Mouse (Mus musculus): ENCODE data around the gene Usp29. TPM values are rescaled to one million over a fixed set of nuclear protein-coding genes. Genes with fewer than 3 reads are reported as not detected.

Usp29 gene
- total and polyA plus RNA-seq, 2 experiments from 2014 or later: 2.2 to 3.2 TPM

- H3K36me3 ChIP-seq (replicated peaks; ENCODE audit: control insufficient read depth, insufficient read depth, low read length): no peaks in the 10 kb centered on the region
- WGBS: 36% methylated on average over 2 of the region's 2 CpGs
- no peak overlapping the region for H3K4me3 ChIP-seq (ENCODE audit: low read depth, low read length)
- no peaks in the 10 kb centered on the region for H3K27me3 ChIP-seq (ENCODE audit: control insufficient read depth, insufficient read depth, low read length)
- no peak overlapping the region for H3K27ac ChIP-seq (ENCODE audit: low read depth)
- H3K4me1 ChIP-seq (ENCODE audit: control insufficient read depth, insufficient read depth): no peaks in the 10 kb centered on the region
- no peak for DNase-seq (ENCODE audit: low spot score)
- no peaks in the 10 kb centered on the region for H3K9me3 ChIP-seq (replicated peaks; ENCODE audit: control insufficient read depth, low read length)
- H3K9ac ChIP-seq (replicated peaks; ENCODE audit: low read depth, low read length): no peak overlapping the region
- no peak overlapping the region for H3K4me2 ChIP-seq (ENCODE audit: low read depth, low read length)
- no peak for ATAC-seq (ENCODE audit: insufficient read depth, low read depth)
- TF ChIP-seq EP300 (IDR thresholded peaks at IDR 0.05; ENCODE audit: low read depth) (no peak), CTCF (IDR thresholded peaks at IDR 0.05; ENCODE audit: low read depth) (no peak)
These were observed 98.8 kb downstream of the Usp29 start for GRCm38 (mm10) chr7:6829148-6829547.

GRCm38 (mm10) chr7:6834950-6835349, 104.6 kb downstream of the Usp29 start:
- Histone ChIP-seq H3K36me3 (replicated peaks; ENCODE audit: control insufficient read depth, insufficient read depth, low read length) (no peaks in the 10 kb centered on the region), H3K9ac (replicated peaks; ENCODE audit: low read depth, low read length) (no peak overlapping the region), H3K9me3 (replicated peaks; ENCODE audit: control insufficient read depth, low read length) (no peaks in the 10 kb centered on the region), H3K4me1 (ENCODE audit: control insufficient read depth, insufficient read depth) (no peaks in the 10 kb centered on the region), H3K27me3 (ENCODE audit: control insufficient read depth, insufficient read depth, low read length) (no peaks in the 10 kb centered on the region), H3K4me2 (ENCODE audit: low read depth, low read length) (no peak overlapping the region), H3K4me3 (ENCODE audit: low read depth, low read length) (no peak overlapping the region), H3K27ac (ENCODE audit: low read depth) (no peak overlapping the region)
- TF ChIP-seq EP300 (IDR thresholded peaks at IDR 0.05; ENCODE audit: low read depth) (no peak), CTCF (IDR thresholded peaks at IDR 0.05; ENCODE audit: low read depth) (no peak)
- ATAC-seq (ENCODE audit: insufficient read depth, low read depth) (no peak), DNase-seq (ENCODE audit: low spot score) (no peak)
- 57% methylated on average over 5 of the region's 5 CpGs for WGBS

- Histone ChIP-seq H3K9ac (replicated peaks; ENCODE audit: low read depth, low read length) (no peak overlapping the region), H3K27me3 (ENCODE audit: control insufficient read depth, insufficient read depth, low read length) (no peaks in the 10 kb centered on the region), H3K4me3 (ENCODE audit: low read depth, low read length) (no peak overlapping the region), H3K4me2 (ENCODE audit: low read depth, low read length) (no peak overlapping the region), H3K36me3 (replicated peaks; ENCODE audit: control insufficient read depth, insufficient read depth, low read length) (no peaks in the 10 kb centered on the region), H3K4me1 (ENCODE audit: control insufficient read depth, insufficient read depth) (no peaks in the 10 kb centered on the region), H3K27ac (ENCODE audit: low read depth) (no peak overlapping the region), H3K9me3 (replicated peaks; ENCODE audit: control insufficient read depth, low read length) (no peaks in the 10 kb centered on the region)
- TF ChIP-seq EP300 (IDR thresholded peaks at IDR 0.05; ENCODE audit: low read depth) (no peak), CTCF (IDR thresholded peaks at IDR 0.05; ENCODE audit: low read depth) (no peak)
- WGBS: 45% methylated on average over 5 of the region's 5 CpGs
- ATAC-seq (ENCODE audit: insufficient read depth, low read depth): no peak
- no peak for DNase-seq (ENCODE audit: low spot score)
These were observed 105.0 kb downstream of the Usp29 start for GRCm38 (mm10) chr7:6835351-6835750.

GRCm38 (mm10) chr7:6837297-6837925, 107.0 kb downstream of the Usp29 start:
- no peaks in the 10 kb centered on the region for H3K4me1 ChIP-seq (ENCODE audit: control insufficient read depth, insufficient read depth)
- DNase-seq (ENCODE audit: low spot score) (no peak), ATAC-seq (ENCODE audit: insufficient read depth, low read depth) (no peak)
- no peaks in the 10 kb centered on the region for H3K27me3 ChIP-seq (ENCODE audit: control insufficient read depth, insufficient read depth, low read length)
- H3K4me2 ChIP-seq (ENCODE audit: low read depth, low read length): no peak overlapping the region
- no peak overlapping the region for H3K4me3 ChIP-seq (ENCODE audit: low read depth, low read length)
- no peak for TF ChIP-seq EP300 (IDR thresholded peaks at IDR 0.05; ENCODE audit: low read depth)
- no peak for TF ChIP-seq CTCF (IDR thresholded peaks at IDR 0.05; ENCODE audit: low read depth)
- no peaks in the 10 kb centered on the region for H3K36me3 ChIP-seq (replicated peaks; ENCODE audit: control insufficient read depth, insufficient read depth, low read length)
- H3K27ac ChIP-seq (ENCODE audit: low read depth): no peak overlapping the region
- no peaks in the 10 kb centered on the region for H3K9me3 ChIP-seq (replicated peaks; ENCODE audit: control insufficient read depth, low read length)
- 68% methylated on average over 3 of the region's 3 CpGs for WGBS
- H3K9ac ChIP-seq (replicated peaks; ENCODE audit: low read depth, low read length): no peak overlapping the region

- Histone ChIP-seq H3K27ac (ENCODE audit: low read depth) (no peak overlapping the region), H3K4me2 (ENCODE audit: low read depth, low read length) (no peak overlapping the region), H3K4me1 (ENCODE audit: control insufficient read depth, insufficient read depth) (no peaks in the 10 kb centered on the region), H3K9me3 (replicated peaks; ENCODE audit: control insufficient read depth, low read length) (no peaks in the 10 kb centered on the region), H3K36me3 (replicated peaks; ENCODE audit: control insufficient read depth, insufficient read depth, low read length) (no peaks in the 10 kb centered on the region), H3K27me3 (ENCODE audit: control insufficient read depth, insufficient read depth, low read length) (no peaks in the 10 kb centered on the region), H3K9ac (replicated peaks; ENCODE audit: low read depth, low read length) (no peak overlapping the region), H3K4me3 (ENCODE audit: low read depth, low read length) (no peak overlapping the region)
- no peak for DNase-seq (ENCODE audit: low spot score)
- WGBS: 48% methylated on average over 9 of the region's 9 CpGs
- no peak for ATAC-seq (ENCODE audit: insufficient read depth, low read depth)
- TF ChIP-seq CTCF (IDR thresholded peaks at IDR 0.05; ENCODE audit: low read depth): no peak
- TF ChIP-seq EP300 (IDR thresholded peaks at IDR 0.05; ENCODE audit: low read depth): no peak
These were observed 107.7 kb downstream of the Usp29 start for GRCm38 (mm10) chr7:6837926-6838554.
